Mouse (Mus musculus) forebrain, embryonic 11.5 days (tissue): ENCODE data around the gene Tatdn3. TPM values are rescaled to one million over a fixed set of nuclear protein-coding genes. Genes with fewer than 3 reads are reported as not detected.

Experiments used
- ATAC-seq: fragments of 200-750 bp; cut with Nextera tagmentation; replicated peaks from 2 replicates; pipeline ENCODE4 v1.8.0; 2017; ENCODE audit warnings: moderate TSS enrichment; ENCODE audit not compliant: low FRiP score
- DNase-seq: peaks from one replicate; pipeline ENCODE4 v3.0.0-alpha.2; 2017; ENCODE audit warnings: low spot score
- H3K27ac ChIP-seq: fragments of 300-500 bp; sonication (generic); 2 replicates; pipeline ENCODE4 v1.5.1; 2014; ENCODE audit warnings: low read depth, low read length
- H3K27me3 ChIP-seq: fragments of 300-500 bp; sonication (generic); 2 replicates; pipeline ENCODE4 v1.6.1; 2014; ENCODE audit warnings: mild to moderate bottlenecking, low read length, mixed read lengths; ENCODE audit not compliant: control insufficient read depth, insufficient read depth
- H3K36me3 ChIP-seq: fragments of 300-500 bp; sonication (generic); 2 replicates; pipeline ENCODE4 v1.6.1; 2014; ENCODE audit warnings: mild to moderate bottlenecking, low read length, moderate library complexity, mixed read lengths; ENCODE audit not compliant: control insufficient read depth, insufficient read depth
- H3K4me1 ChIP-seq: fragments of 300-500 bp; sonication (generic); replicated peaks from 2 replicates; pipeline ENCODE4 v1.6.1; 2014; ENCODE audit warnings: low read length, mixed read lengths; ENCODE audit not compliant: control insufficient read depth, insufficient read depth
- H3K4me2 ChIP-seq: fragments of 300-500 bp; sonication (generic); 2 replicates; pipeline ENCODE4 v1.6.1; 2014; ENCODE audit warnings: low read depth, mild to moderate bottlenecking, low read length, moderate library complexity, mixed read lengths; ENCODE audit not compliant: severe bottlenecking
- H3K4me3 ChIP-seq: fragments of 300-500 bp; sonication (generic); 2 replicates; pipeline ENCODE4 v1.5.1; 2014; ENCODE audit warnings: low read depth, low read length
- H3K9ac ChIP-seq: fragments of 300-500 bp; sonication (generic); 2 replicates; pipeline ENCODE4 v1.6.1; 2014; ENCODE audit warnings: low read length
- H3K9me3 ChIP-seq: fragments of 300-500 bp; sonication (generic); 2 replicates; pipeline ENCODE4 v1.6.1; 2016; ENCODE audit warnings: low read length, mixed read lengths; ENCODE audit not compliant: control insufficient read depth
- WGBS: fragments of 180-500 bp; shearing (Covaris S2); extraction: QIAGEN DNeasy Blood & Tissue Kit; methylation state at CpG from one replicate; pipeline ENCODE4 v1.1.7; 2014; 5-methylcytosine and 5-hydroxymethylcytosine counted together
- polyA plus RNA-seq: library from polyadenylated mRNA; unstranded; fragments of >200 nt; fragmentation: Nextera tagmentation; extraction: Ambion mirVana; gene quantifications from 2 replicates; pipeline ENCODE4 v1.2.1, GENCODE M21; 2014

Tatdn3 gene
- polyA plus RNA-seq, 1 experiment from 2014 or later = 10.9 TPM

GRCm38 (mm10) chr1:191097802-191098747 is 35.3 kb upstream of the Tatdn3 start, which contains the start of gene Batf3:
Gene Batf3, plus strand, starts transcription at chr1:191097847.
- Histone ChIP-seq H3K4me2 (peak within 1 kb of the TSS; percentile 97), H3K27ac (no peak within 1 kb of the TSS), H3K4me3 (peak within 1 kb of the TSS; percentile 53), H3K9ac (peak within 1 kb of the TSS; percentile 64), H3K9me3 (no peaks in the 10 kb centered on the region), H3K36me3 (no peaks in the 10 kb centered on the region), H3K27me3 (peaks cover 16% of the 10 kb centered on the region), H3K4me1 (peaks cover 3% of the 10 kb centered on the region)
- DNase-seq = peak; percentile 86
- under 1% methylated on average over 87 of the region's 95 CpGs for WGBS
- peak; percentile 83 for ATAC-seq

DNA sequence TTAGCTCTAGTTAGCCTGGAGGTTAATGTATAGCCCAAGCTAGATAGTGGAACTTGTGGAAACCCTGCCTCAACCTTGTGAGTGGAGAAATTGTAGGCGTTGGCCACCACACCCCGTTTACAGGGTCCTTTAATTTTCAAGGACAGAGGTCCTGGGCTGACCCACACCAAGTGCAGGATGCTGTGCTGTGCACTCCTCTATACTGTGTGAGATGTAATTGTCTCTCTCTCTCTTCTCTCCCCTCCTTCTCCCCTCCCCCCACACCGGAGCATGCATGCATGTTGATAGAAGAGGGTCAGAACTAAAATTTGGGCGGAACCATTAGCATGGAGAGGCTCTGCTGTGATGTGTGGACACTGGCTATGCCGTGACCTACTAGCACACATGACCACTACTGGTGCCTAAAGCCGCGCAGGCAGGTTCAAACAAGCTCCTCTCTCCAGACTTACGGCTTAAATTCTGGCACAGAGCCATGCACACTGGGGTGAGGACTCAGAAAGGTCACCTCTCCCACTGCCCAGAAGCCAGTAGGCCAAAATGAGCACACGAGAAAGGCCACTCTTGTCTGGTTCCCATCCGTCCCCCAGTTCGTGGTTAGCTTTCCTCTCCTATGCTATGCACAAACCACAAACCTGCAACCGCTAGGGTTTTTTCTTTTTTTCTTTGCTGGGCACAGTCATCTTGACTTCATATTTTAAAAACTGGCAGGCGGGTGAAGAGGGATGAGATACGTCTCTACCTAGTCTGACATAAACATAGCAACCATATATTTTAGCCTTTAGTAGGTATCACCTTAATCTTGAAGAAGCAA is 34.3 kb upstream of the Tatdn3 start:
- H3K9ac ChIP-seq = peak overlapping the region; percentile 64; the same call in 1 of the 2 replicates
- peak overlapping the region; percentile 97 for H3K4me2 ChIP-seq
- peak overlapping the region; percentile 53 for H3K4me3 ChIP-seq
- WGBS = 60% methylated on average over 14 of the region's 14 CpGs
- H3K27ac ChIP-seq = no peak overlapping the region
- H3K9me3 ChIP-seq = no peaks in the 10 kb centered on the region
- peaks cover 16% of the 10 kb centered on the region for H3K27me3 ChIP-seq
- H3K36me3 ChIP-seq = no peaks in the 10 kb centered on the region
- H3K4me1 ChIP-seq = peaks cover 3% of the 10 kb centered on the region
- DNase-seq (no peak), ATAC-seq (peak; percentile 44; the same call in 1 of the 2 replicates)

DNA sequence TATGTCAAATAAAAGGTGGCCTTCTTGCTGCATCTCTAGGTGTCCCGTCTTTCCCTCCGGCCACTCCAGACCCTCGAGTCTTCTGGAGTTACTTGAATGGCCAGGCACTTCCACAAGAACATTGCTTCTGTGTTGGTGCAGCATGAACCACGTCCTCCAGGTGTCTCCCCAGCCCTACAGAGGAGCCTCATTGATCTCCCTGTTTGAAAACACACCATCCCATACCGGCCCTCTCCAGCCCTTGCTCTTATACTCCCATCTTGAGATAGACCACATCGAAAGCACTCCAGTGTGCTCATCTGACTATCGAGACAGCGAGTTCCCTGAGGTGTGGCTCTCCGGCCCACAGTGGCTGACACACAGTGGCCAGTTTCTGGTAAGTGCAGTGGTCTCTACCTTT is 32.3 kb upstream of the Tatdn3 start:
- H3K36me3 ChIP-seq = no peaks in the 10 kb centered on the region
- no peak overlapping the region for H3K4me2 ChIP-seq
- no peak overlapping the region for H3K4me3 ChIP-seq
- WGBS = 77% methylated on average over 9 of the region's 9 CpGs
- H3K27ac ChIP-seq = no peak overlapping the region
- peaks cover 3% of the 10 kb centered on the region for H3K4me1 ChIP-seq
- peaks cover 16% of the 10 kb centered on the region for H3K27me3 ChIP-seq
- ATAC-seq (no peak), DNase-seq (no peak)
- no peak overlapping the region for H3K9ac ChIP-seq
- no peaks in the 10 kb centered on the region for H3K9me3 ChIP-seq

DNA sequence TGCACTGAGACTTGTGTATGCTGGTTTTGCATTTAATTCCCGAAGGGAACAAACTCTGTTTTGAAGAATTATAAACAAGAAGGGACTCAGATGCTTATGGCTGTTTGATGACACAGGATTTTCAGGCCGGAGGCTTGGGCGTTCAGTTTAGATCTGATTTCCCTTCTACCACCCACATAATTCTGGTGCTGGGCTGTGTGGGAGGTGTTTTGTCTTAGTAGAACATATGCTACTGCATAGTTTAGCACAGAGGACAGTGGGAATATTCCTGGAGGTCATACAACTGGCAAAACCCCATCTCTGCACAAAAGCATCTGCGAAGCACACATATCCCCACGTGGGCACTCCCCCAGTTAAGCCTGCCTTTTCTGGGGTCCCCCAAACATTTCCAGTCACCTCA is 30.8 kb upstream of the Tatdn3 start:
- no peak for ATAC-seq
- WGBS = 77% methylated on average over 5 of the region's 5 CpGs

DNA sequence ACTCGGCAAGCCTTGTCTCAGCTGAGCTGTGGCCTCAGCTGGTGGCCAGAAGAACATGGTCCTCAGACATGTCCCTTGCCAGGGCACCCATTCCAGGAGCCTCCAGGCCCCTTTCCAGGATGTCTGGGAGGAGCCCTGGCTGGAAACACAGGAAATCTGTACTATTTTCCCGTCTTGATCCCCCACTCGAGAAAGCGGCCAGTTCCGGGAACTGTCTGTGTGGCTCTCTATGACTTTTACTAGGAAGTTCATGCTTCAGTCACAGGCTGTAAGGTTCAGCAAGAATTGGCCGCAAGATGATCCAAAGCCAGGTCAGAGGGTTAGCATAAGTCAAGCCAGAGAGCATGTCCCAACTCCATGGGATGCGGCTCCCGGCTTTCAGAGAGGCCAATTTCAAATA is 29.3 kb upstream of the Tatdn3 start:
- Histone ChIP-seq H3K4me3 (no peak overlapping the region), H3K9me3 (no peaks in the 10 kb centered on the region), H3K4me1 (no peaks in the 10 kb centered on the region), H3K36me3 (no peaks in the 10 kb centered on the region), H3K27ac (no peak overlapping the region), H3K27me3 (peaks cover under 1% of the 10 kb centered on the region; the same call in 1 of the 2 replicates), H3K9ac (no peak overlapping the region), H3K4me2 (no peak overlapping the region)
- no peak for ATAC-seq
- WGBS = 82% methylated on average over 8 of the region's 8 CpGs
- DNase-seq = no peak

More for the DNA sequence above, 30.8 kb upstream of the Tatdn3 start:
- peaks cover 3% of the 10 kb centered on the region for H3K4me1 ChIP-seq
- no peak overlapping the region for H3K27ac ChIP-seq
- peaks cover 7% of the 10 kb centered on the region for H3K27me3 ChIP-seq
- H3K4me2 ChIP-seq = no peak overlapping the region
- DNase-seq = no peak
- no peak overlapping the region for H3K4me3 ChIP-seq
- H3K36me3 ChIP-seq = no peaks in the 10 kb centered on the region
- no peaks in the 10 kb centered on the region for H3K9me3 ChIP-seq
- H3K9ac ChIP-seq = no peak overlapping the region

- H3K4me1 ChIP-seq = no peaks in the 10 kb centered on the region
- H3K27me3 ChIP-seq = no peaks in the 10 kb centered on the region
- no peak overlapping the region for H3K27ac ChIP-seq
- ATAC-seq (no peak), DNase-seq (no peak)
- no peaks in the 10 kb centered on the region for H3K9me3 ChIP-seq
- WGBS = 72% methylated on average over 6 of the region's 6 CpGs
- no peak overlapping the region for H3K9ac ChIP-seq
- H3K4me2 ChIP-seq = no peak overlapping the region
- no peaks in the 10 kb centered on the region; the same call in 1 of the 2 replicates for H3K36me3 ChIP-seq
- H3K4me3 ChIP-seq = no peak overlapping the region
These were observed 26.6 kb upstream of the Tatdn3 start for GRCm38 (mm10) chr1:191089355-191089754.

DNA sequence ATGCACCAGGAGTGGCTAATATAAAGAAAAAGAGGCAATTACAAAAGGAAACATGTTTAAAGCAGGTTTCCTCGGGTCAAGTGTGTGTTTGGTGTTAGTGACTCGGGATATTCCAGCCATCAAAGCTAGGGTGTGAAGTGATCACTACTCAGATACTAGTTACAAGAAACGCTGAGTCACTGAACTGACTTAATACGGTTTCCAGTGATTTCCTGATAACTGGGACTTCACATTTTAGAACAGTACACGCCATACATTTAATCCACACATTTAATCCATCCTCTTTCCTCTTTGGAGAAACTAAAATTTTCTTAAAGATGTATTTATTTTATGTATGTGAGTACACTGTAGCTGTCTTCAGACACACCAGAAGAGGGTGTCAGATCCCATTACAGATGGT is 25.2 kb upstream of the Tatdn3 start:
- H3K4me3 ChIP-seq = no peak overlapping the region
- H3K27me3 ChIP-seq = no peaks in the 10 kb centered on the region
- H3K27ac ChIP-seq = no peak overlapping the region
- no peak overlapping the region for H3K9ac ChIP-seq
- no peaks in the 10 kb centered on the region for H3K4me1 ChIP-seq
- DNase-seq (no peak), ATAC-seq (no peak)
- no peak overlapping the region for H3K4me2 ChIP-seq
- no peaks in the 10 kb centered on the region; the same call in 1 of the 2 replicates for H3K36me3 ChIP-seq
- WGBS = 89% methylated on average over 5 of the region's 5 CpGs
- no peaks in the 10 kb centered on the region for H3K9me3 ChIP-seq

DNA sequence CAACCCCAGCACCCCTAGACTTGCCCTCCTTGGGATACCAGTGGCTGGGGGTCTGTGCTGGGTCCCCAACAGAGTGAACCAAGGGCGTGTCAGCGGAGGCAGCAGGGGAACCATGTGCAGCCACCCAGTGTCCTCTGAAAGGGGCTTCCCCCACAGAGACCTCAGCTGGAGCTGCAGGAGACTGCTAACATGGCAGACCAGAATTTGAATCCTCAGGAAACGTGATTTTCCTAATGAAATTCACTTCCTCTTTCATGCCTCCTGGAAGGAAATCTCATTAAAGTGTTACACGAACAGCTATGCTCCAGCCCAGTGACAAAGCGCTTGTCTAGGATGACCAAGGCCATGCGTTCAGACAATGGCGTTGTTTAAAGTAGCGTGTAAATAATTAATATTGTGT is 24.2 kb upstream of the Tatdn3 start:
- Histone ChIP-seq H3K36me3 (no peaks in the 10 kb centered on the region; the same call in 1 of the 2 replicates), H3K27me3 (no peaks in the 10 kb centered on the region), H3K4me3 (no peak overlapping the region), H3K27ac (no peak overlapping the region), H3K9me3 (no peaks in the 10 kb centered on the region), H3K4me2 (no peak overlapping the region), H3K4me1 (no peaks in the 10 kb centered on the region), H3K9ac (no peak overlapping the region)
- DNase-seq = no peak
- 88% methylated on average over 8 of the region's 8 CpGs for WGBS
- ATAC-seq = no peak
